Mouse (Mus musculus) embryonic fibroblast, embryonic 13.5 days (primary cell): ENCODE results near the gene Gm12184.

ENCODE experiments used
- CTCF ChIP-seq: IDR thresholded peaks from 2 replicates; pipeline ENCODE4 v1.5.1; 2011; ENCODE audit warnings: mild to moderate bottlenecking, control low read depth, low read length, moderate library complexity, borderline replicate concordance; ENCODE audit not compliant: insufficient read depth
- POLR2A ChIP-seq: IDR thresholded peaks from 2 replicates; pipeline ENCODE4 v1.6.1; 2011; ENCODE audit warnings: low read depth, mild to moderate bottlenecking, control low read depth, low read length, moderate library complexity

DNA sequence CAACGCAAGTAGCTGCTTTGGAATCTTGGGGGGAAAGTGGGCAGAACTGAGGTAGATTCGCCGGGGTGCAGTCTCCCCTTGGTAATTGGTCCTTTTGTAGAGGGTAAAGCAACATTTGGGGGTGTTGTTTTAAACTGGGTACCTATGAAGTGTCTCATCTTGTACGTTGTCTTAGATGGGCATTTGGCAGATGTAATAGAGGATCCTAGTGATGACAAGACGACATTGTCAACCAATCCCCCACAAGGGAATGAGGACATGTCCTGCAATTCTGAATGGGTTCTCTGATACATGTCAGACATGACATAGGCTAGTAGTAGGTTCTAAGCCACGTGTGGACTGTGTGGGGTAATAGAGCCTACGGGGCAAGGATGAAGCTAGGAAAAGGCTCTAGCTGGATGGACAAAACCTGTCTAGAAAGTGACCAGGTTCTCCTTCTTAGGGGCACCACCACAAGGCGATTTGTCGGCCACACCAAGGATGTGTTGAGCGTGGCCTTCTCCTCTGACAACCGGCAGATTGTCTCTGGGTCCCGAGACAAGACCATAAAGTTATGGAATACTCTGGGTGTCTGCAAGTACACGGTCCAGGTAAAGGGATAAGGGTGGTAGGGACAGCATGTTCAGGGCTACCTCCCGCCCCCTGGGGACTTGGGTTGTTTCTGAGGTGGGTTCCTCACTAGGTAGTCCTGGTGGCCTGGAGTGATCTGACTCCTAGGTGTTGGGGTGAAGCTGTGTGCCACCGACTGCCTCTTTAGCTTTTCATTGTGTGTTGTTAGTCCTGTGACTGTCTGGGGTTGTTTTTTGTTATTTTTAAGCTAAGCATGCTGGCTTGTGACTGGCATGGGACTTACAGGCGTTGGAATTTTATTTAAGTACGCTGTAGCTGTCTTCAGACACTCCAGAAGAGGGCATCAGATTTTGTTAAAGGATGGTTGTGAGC, 24.4 kb downstream of the Gm12184 start:
- TF ChIP-seq CTCF (no peak), POLR2A (no peak)
